ENCODE assay signal across 8 mouse cellular contexts in the genomic region with DNA sequence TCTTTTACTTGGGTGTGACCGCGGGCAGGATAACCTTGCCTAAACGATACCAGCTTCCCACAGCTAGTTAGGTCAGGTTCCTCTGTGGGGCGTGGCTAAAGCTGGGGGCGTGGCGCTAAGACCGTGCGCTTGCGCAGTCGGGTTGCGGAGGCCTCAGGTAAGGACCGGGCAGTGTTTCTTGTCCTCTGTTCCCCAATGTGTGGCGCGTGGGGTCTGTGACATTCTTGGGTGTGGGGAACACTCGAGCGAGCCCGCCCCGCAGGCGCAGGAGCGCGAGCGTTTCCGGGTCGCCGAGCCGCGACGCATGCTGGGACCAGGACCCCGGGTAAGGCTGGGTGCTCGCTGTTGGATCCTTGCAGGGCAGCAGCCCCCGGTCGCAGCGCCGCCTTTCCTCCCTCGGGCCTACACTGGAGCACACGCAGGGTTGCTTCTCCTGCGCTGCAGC. TPM values are rescaled to one million over a fixed set of nuclear protein-coding genes. Genes with fewer than 3 reads are reported as not detected.
DNase-seq lines count a peak whose midpoint lies in the region; ATAC-seq and TF ChIP-seq lines count a peak whose summit lies in the region.

TSS of gene Cebpzos (plus strand) at position 132 of the 445 bp plus-strand sequence.

- peaks cover 35% of the 10 kb centered on the region for H3K36me3 ChIP-seq in hindbrain, embryonic 10.5 days
- H3K36me3 ChIP-seq in lung, postnatal 0 days (ENCODE audit: insufficient read depth, low read length) = peaks cover 12% of the 10 kb centered on the region

- H3K27me3 ChIP-seq in hindbrain, embryonic 10.5 days (ENCODE audit: insufficient read depth, poor library complexity, severe bottlenecking) = no peaks in the 10 kb centered on the region
- H3K27me3 ChIP-seq in lung, postnatal 0 days (replicated peaks; ENCODE audit: insufficient read depth, low read length) = no peaks in the 10 kb centered on the region

- peak within 1 kb of the TSS; percentile 60 for H3K9ac ChIP-seq in lung, postnatal 0 days (replicated peaks; ENCODE audit: low read depth)

- TF ChIP-seq CTCF in lung, postnatal 0 days (IDR thresholded peaks at IDR 0.05) = no peak; the same call in 1 of the 2 replicates

- peak; percentile 95 for ATAC-seq in frontal cortex, adult (ENCODE audit: low TSS enrichment)
- ATAC-seq in lung, postnatal 0 days = peak; percentile 96

- H3K27ac ChIP-seq in hindbrain, embryonic 10.5 days = peak within 1 kb of the TSS; percentile 92
- H3K27ac ChIP-seq in lung, postnatal 0 days (ENCODE audit: low read length) = peak within 1 kb of the TSS; percentile 88

- peak; percentile 80 for DNase-seq in MEL-GATA-1-ER (ENCODE audit: extremely low read depth, low read depth)
- DNase-seq in cerebellum, adult 8-10 months = peak; percentile 93
- peak; percentile 89 for DNase-seq in hindbrain, embryonic 10.5 days (ENCODE audit: low spot score)
- peak; percentile 93 for DNase-seq in layer of hippocampus, adult 9-11 months
- DNase-seq in lung, postnatal 0 days (ENCODE audit: low spot score) = peak; percentile 92
- peak; percentile 72 for DNase-seq in ovary, postnatal 14 days (ENCODE audit: low spot score)
- DNase-seq in thymus, postnatal 14 days = peak; percentile 93

- peak within 1 kb of the TSS; percentile 84 for H3K4me2 ChIP-seq in lung, postnatal 0 days (replicated peaks; ENCODE audit: low read depth, low read length)

- TF ChIP-seq EP300 in lung, postnatal 0 days (IDR thresholded peaks at IDR 0.05) = no peak

- under 1% methylated on average over 37 of the region's 37 CpGs for WGBS in hindbrain, embryonic 10.5 days
- under 1% methylated on average over 37 of the region's 37 CpGs for WGBS in lung, postnatal 0 days

- peak within 1 kb of the TSS; percentile 73 for H3K4me3 ChIP-seq in hindbrain, embryonic 10.5 days
- H3K4me3 ChIP-seq in lung, postnatal 0 days (ENCODE audit: low read depth, low read length) = peak within 1 kb of the TSS; percentile 67

- no peaks in the 10 kb centered on the region for H3K9me3 ChIP-seq in hindbrain, embryonic 10.5 days
- H3K9me3 ChIP-seq in lung, postnatal 0 days (ENCODE audit: low read length) = no peaks in the 10 kb centered on the region

- H3K4me1 ChIP-seq in hindbrain, embryonic 10.5 days (replicated peaks) = peaks cover 19% of the 10 kb centered on the region
- peaks cover 5% of the 10 kb centered on the region; the same call in 1 of the 2 replicates for H3K4me1 ChIP-seq in lung, postnatal 0 days (ENCODE audit: insufficient read depth, low read depth, low read length)

RNA-seq across cellular contexts. Expression of gene Cebpzos, which starts in this region (rescaled TPM):
- 111 and 118 TPM in 2 replicates for polyA plus RNA-seq in hindbrain, embryonic 10.5 days (2016; fragmentation: Nextera tagmentation; extraction: Ambion mirVana)
- polyA plus RNA-seq in lung, postnatal 0 days (2015; fragmentation: Nextera tagmentation; extraction: Ambion mirVana) = 67.5 and 68.1 TPM in 2 replicates

Comparison
In these comparisons a context has a peak if more than half of its experiments do, and no peak if none do; other contexts are left out.
1. Peak in every context shown above with its lines: DNase-seq, ATAC-seq, H3K4me3 ChIP-seq and H3K27ac ChIP-seq.